Mouse (Mus musculus): ENCODE measurements around the gene Morc2a. TPM values are rescaled to one million over a fixed set of nuclear protein-coding genes. Genes with fewer than 3 reads are reported as not detected.

The Morc2a gene
- polyA plus RNA-seq, 1 experiment from 2014 or later: 18.1 TPM

DNA sequence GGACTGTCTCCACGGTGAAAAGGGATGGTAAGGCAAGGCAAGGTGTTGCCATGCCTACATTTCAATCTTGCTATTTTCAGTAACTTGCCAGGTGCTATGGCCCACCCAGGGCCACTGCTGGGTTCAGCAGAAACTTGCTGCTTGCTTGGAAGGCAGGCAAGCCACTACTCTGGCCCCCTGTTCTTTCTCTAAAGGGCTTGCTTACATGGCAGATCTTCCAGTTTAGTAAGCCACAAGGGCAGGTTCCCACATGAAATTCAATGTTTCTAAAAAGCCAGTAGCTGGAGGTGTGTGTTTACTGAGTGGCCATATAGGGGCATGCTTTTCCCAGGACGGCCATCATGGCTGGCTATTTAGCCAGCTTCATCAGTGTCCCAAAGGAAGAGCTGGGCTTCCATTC is 42.8 kb downstream of the Morc2a start:
- Histone ChIP-seq H3K27ac (ENCODE audit: low read length) (no peak overlapping the region), H3K4me1 (ENCODE audit: control insufficient read depth, insufficient read depth, low read length) (no peaks in the 10 kb centered on the region), H3K9ac (ENCODE audit: low read length) (no peak overlapping the region), H3K27me3 (ENCODE audit: control insufficient read depth, insufficient read depth, low read length) (no peaks in the 10 kb centered on the region), H3K4me3 (ENCODE audit: low read length) (no peak overlapping the region), H3K9me3 (replicated peaks; ENCODE audit: control insufficient read depth, low read length) (no peaks in the 10 kb centered on the region), H3K36me3 (ENCODE audit: control insufficient read depth, insufficient read depth) (peaks cover 45% of the 10 kb centered on the region), H3K4me2 (ENCODE audit: low read depth, low read length) (no peak overlapping the region)
- WGBS: 86% methylated on average over 2 of the region's 2 CpGs
- no peak for ATAC-seq (replicated peaks; ENCODE audit: extremely low read depth, insufficient read depth, low FRiP score)

DNA sequence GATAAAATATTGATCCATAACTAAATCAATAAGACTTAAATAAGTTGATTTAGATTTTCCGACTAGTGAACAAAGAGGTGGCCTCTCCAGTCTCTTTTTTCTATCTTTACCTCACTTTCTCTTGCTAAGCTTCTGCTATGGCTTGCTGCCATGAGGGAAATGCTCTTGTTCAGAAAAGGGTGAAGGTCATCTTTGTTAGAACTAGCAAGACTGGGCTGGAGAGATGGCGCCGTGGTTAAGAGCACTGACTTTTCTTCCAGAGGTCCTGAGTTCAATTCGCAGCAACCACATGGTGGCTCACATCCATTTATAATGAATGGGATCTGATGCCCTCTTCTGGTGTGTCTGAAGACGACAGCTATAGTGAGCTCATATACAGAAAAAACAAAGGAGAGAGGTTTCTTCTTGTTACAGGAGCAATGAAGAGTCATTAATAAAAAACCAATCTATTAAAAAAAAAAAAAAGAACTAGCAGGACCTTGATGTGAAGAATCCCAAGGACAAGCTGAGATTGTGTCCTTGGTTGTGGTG is 47.2 kb downstream of the Morc2a start:
- H3K36me3 ChIP-seq (ENCODE audit: control insufficient read depth, insufficient read depth): peaks cover 8% of the 10 kb centered on the region; the same call in 1 of the 2 replicates
- no peaks in the 10 kb centered on the region for H3K27me3 ChIP-seq (ENCODE audit: control insufficient read depth, insufficient read depth, low read length)
- H3K27ac ChIP-seq (ENCODE audit: low read length): no peak overlapping the region
- no peak overlapping the region for H3K4me3 ChIP-seq (ENCODE audit: low read length)
- 78% methylated on average over 5 of the region's 5 CpGs for WGBS
- no peak overlapping the region for H3K4me2 ChIP-seq (ENCODE audit: low read depth, low read length)
- no peak overlapping the region for H3K9ac ChIP-seq (ENCODE audit: low read length)
- H3K9me3 ChIP-seq (replicated peaks; ENCODE audit: control insufficient read depth, low read length): no peaks in the 10 kb centered on the region
- H3K4me1 ChIP-seq (ENCODE audit: control insufficient read depth, insufficient read depth, low read length): no peaks in the 10 kb centered on the region
- ATAC-seq (replicated peaks; ENCODE audit: extremely low read depth, insufficient read depth, low FRiP score): no peak

DNA sequence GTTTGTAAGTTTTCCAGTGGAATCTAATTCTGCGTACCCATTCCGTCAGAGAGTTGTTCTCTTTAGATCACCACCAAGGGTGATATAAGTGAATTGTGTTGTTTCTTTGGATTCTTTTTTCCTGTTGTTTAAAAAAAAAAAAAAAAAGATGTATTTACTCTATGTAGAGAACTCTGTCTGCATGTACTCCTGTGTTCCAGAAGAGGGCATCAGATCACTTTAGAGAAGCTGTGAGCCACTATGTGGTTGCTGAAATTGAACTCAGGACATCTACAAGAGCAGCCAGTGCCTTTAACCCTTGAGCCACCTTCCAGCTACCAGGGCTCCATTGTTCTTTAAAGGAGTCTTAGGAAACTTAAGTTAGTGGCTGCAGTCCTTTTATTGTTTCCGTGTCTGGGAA is 48.5 kb downstream of the Morc2a start:
- Histone ChIP-seq H3K4me2 (ENCODE audit: low read depth, low read length) (no peak overlapping the region), H3K27me3 (ENCODE audit: control insufficient read depth, insufficient read depth, low read length) (no peaks in the 10 kb centered on the region), H3K4me1 (ENCODE audit: control insufficient read depth, insufficient read depth, low read length) (no peaks in the 10 kb centered on the region), H3K4me3 (ENCODE audit: low read length) (no peak overlapping the region), H3K9me3 (replicated peaks; ENCODE audit: control insufficient read depth, low read length) (no peaks in the 10 kb centered on the region), H3K36me3 (ENCODE audit: control insufficient read depth, insufficient read depth) (peaks cover 2% of the 10 kb centered on the region; the same call in 1 of the 2 replicates), H3K9ac (ENCODE audit: low read length) (no peak overlapping the region), H3K27ac (ENCODE audit: low read length) (no peak overlapping the region)
- 80% methylated on average over 3 of the region's 3 CpGs for WGBS
- no peak for ATAC-seq (replicated peaks; ENCODE audit: extremely low read depth, insufficient read depth, low FRiP score)

DNA sequence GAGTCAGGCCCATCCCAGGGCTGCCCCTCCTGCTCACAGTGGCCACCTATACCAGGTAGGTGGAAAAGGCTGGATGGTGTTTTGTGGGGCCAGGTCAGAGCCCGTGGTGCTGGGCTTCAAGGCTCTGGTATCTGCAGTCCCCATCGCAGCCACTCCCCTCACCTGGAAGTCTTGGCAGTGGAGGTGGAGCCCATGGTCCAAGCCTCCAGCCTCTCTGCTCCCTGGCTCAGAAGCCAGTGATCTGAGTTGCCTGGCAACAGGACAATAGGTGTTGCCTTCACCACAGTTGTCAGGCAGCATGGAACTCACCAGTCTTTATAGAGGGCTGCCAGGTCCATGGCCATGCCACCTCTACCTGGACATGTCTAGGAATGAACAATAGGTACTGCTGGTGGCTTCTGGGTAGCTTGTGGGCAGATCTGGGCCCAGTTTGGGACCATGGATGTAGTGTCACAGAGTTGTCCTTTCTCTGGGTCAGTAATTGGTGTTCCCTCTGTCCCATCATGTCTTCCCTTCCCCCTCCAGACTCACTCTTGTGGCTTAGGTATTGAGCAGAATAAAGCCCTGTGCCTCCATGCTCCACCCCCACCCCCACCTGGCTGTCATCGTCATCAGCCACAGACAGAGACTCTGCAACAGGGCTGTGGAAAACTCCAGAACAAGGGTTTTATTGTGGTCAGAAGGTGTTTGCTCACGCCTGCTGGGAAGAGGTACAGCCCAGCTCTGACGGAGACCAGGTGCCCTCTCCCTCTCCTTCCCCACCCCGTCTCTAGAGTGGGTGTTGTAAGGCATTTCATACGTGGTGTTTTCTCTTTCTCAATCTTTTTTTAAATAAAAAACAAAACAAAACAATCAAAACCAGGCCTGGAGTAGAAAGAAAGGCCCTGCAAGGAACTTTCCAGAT is 54.4 kb downstream of the Morc2a start:
- 72% methylated on average over 7 of the region's 7 CpGs for WGBS
- no peak for ATAC-seq (replicated peaks; ENCODE audit: extremely low read depth, insufficient read depth, low FRiP score)
- Histone ChIP-seq H3K4me1 (ENCODE audit: control insufficient read depth, insufficient read depth, low read length) (no peaks in the 10 kb centered on the region), H3K9ac (ENCODE audit: low read length) (no peak overlapping the region), H3K4me2 (ENCODE audit: low read depth, low read length) (no peak overlapping the region), H3K27me3 (ENCODE audit: control insufficient read depth, insufficient read depth, low read length) (0 out of 2 replicates have a peak, but pooled peaks cover 3% of the 10 kb centered on the region), H3K4me3 (ENCODE audit: low read length) (no peak overlapping the region), H3K9me3 (replicated peaks; ENCODE audit: control insufficient read depth, low read length) (no peaks in the 10 kb centered on the region), H3K36me3 (ENCODE audit: control insufficient read depth, insufficient read depth) (no peaks in the 10 kb centered on the region; the same call in 1 of the 2 replicates), H3K27ac (ENCODE audit: low read length) (no peak overlapping the region)

DNA sequence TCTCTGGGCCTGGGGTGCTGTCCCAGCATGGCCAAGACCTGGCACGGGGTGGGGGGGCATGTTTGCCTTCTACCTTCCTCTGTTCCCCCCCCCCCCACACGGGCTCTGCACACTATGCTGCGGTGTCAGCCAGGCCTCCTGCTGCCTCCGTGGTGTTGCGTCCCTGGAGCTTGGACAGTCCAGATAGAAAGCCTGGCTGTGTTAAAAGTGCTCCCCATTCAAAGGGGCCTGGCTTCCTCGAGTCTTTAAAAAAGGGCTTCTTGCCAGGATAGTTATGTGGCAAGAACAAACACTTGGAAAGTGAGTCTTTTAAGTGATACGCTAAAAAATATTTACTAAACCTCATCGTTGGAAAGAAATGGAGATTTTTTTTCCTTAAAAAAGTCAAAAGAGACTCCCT is 55.4 kb downstream of the Morc2a start:
- WGBS: 58% methylated on average over 8 of the region's 8 CpGs
- no peak overlapping the region for H3K9ac ChIP-seq (ENCODE audit: low read length)
- no peaks in the 10 kb centered on the region for H3K4me1 ChIP-seq (ENCODE audit: control insufficient read depth, insufficient read depth, low read length)
- H3K4me3 ChIP-seq (ENCODE audit: low read length): no peak overlapping the region
- no peak overlapping the region for H3K27ac ChIP-seq (ENCODE audit: low read length)
- H3K4me2 ChIP-seq (ENCODE audit: low read depth, low read length): no peak overlapping the region
- H3K27me3 ChIP-seq (ENCODE audit: control insufficient read depth, insufficient read depth, low read length): 0 out of 2 replicates have a peak, but pooled peaks cover 3% of the 10 kb centered on the region
- no peak for ATAC-seq (replicated peaks; ENCODE audit: extremely low read depth, insufficient read depth, low FRiP score)
- no peaks in the 10 kb centered on the region; the same call in 1 of the 2 replicates for H3K36me3 ChIP-seq (ENCODE audit: control insufficient read depth, insufficient read depth)
- no peaks in the 10 kb centered on the region for H3K9me3 ChIP-seq (replicated peaks; ENCODE audit: control insufficient read depth, low read length)

DNA sequence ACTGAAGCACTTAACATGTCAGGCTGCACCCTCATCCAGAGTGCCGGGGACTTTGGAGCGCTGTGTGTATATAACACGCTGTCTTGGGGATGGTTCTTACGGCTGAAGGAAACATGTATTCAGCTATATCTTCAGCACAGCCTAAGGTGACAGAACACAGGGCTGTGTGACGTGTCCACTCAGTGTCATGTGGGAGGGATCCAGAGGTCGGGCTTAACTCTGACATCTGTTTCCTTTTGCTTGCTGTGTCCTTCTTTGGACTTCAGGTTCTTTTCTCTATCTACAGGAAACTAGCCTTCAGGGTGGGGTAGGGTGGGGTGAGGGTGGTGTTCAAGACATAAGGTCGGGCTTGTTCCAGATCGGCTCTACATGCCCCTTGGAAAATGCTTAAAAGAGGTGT is 58.1 kb downstream of the Morc2a start:
- H3K4me1 ChIP-seq (ENCODE audit: control insufficient read depth, insufficient read depth, low read length): no peaks in the 10 kb centered on the region
- H3K9me3 ChIP-seq (replicated peaks; ENCODE audit: control insufficient read depth, low read length): no peaks in the 10 kb centered on the region
- WGBS: 61% methylated on average over 8 of the region's 8 CpGs
- H3K4me3 ChIP-seq (ENCODE audit: low read length): no peak overlapping the region
- no peak overlapping the region for H3K9ac ChIP-seq (ENCODE audit: low read length)
- H3K36me3 ChIP-seq (ENCODE audit: control insufficient read depth, insufficient read depth): no peaks in the 10 kb centered on the region
- H3K27ac ChIP-seq (ENCODE audit: low read length): no peak overlapping the region
- ATAC-seq (replicated peaks; ENCODE audit: extremely low read depth, insufficient read depth, low FRiP score): no peak
- H3K27me3 ChIP-seq (ENCODE audit: control insufficient read depth, insufficient read depth, low read length): 0 out of 2 replicates have a peak, but pooled peaks cover 3% of the 10 kb centered on the region
- no peak overlapping the region for H3K4me2 ChIP-seq (ENCODE audit: low read depth, low read length)

DNA sequence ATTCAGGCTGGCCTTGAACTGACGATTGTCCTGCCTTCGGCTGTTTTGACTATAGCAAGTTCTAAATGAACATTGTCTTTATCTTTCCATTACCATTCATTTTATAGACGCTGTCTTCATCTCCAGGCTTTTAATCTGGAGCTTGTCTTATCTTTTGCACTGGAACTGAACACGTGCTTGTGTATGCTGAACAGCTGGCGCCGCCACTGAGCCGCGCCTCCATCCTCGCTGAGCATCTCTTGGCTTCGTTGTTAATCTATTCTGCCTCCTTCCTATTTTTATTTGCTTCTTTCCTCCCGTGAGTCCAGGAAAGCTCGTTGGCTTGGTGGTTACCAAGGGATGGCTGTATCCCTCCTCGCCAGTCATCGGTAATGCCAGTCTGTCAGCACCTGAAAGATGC is 61.2 kb downstream of the Morc2a start:
- H3K36me3 ChIP-seq (ENCODE audit: control insufficient read depth, insufficient read depth): no peaks in the 10 kb centered on the region
- 0 out of 2 replicates have a peak, but pooled peaks cover 3% of the 10 kb centered on the region for H3K27me3 ChIP-seq (ENCODE audit: control insufficient read depth, insufficient read depth, low read length)
- no peak overlapping the region for H3K9ac ChIP-seq (ENCODE audit: low read length)
- H3K9me3 ChIP-seq (replicated peaks; ENCODE audit: control insufficient read depth, low read length): no peaks in the 10 kb centered on the region
- H3K27ac ChIP-seq (ENCODE audit: low read length): no peak overlapping the region
- no peak for ATAC-seq (replicated peaks; ENCODE audit: extremely low read depth, insufficient read depth, low FRiP score)
- WGBS: 59% methylated on average over 14 of the region's 14 CpGs
- no peaks in the 10 kb centered on the region for H3K4me1 ChIP-seq (ENCODE audit: control insufficient read depth, insufficient read depth, low read length)
- no peak overlapping the region for H3K4me3 ChIP-seq (ENCODE audit: low read length)
- H3K4me2 ChIP-seq (ENCODE audit: low read depth, low read length): no peak overlapping the region

DNA sequence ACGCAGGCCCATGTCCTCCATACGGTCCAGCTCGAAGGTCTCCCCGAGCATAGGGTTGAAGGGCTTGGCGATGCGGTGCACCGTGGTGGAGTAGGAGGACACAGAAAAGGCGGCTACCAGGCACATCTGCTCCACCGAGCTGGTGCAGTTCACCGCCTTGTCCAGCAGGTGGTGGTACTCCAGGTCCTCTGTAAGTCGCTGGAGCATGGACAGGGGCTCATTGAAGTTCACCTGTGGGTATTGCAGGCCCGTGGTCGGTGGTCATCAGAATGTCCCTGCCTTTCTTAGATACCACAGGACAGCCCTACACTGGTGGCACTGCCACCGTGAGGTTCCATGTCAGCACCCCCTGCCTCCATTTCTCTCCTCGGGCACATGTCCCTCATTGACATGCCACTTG is 65.5 kb downstream of the Morc2a start:
- H3K4me3 ChIP-seq (ENCODE audit: low read length): no peak overlapping the region
- H3K27me3 ChIP-seq (ENCODE audit: control insufficient read depth, insufficient read depth, low read length): no peaks in the 10 kb centered on the region
- H3K9ac ChIP-seq (ENCODE audit: low read length): no peak overlapping the region
- ATAC-seq (replicated peaks; ENCODE audit: extremely low read depth, insufficient read depth, low FRiP score): no peak
- no peaks in the 10 kb centered on the region for H3K4me1 ChIP-seq (ENCODE audit: control insufficient read depth, insufficient read depth, low read length)
- no peaks in the 10 kb centered on the region for H3K9me3 ChIP-seq (replicated peaks; ENCODE audit: control insufficient read depth, low read length)
- no peak overlapping the region for H3K4me2 ChIP-seq (ENCODE audit: low read depth, low read length)
- 30% methylated on average over 15 of the region's 15 CpGs for WGBS
- H3K36me3 ChIP-seq (ENCODE audit: control insufficient read depth, insufficient read depth): no peaks in the 10 kb centered on the region
- no peak overlapping the region for H3K27ac ChIP-seq (ENCODE audit: low read length)

DNA sequence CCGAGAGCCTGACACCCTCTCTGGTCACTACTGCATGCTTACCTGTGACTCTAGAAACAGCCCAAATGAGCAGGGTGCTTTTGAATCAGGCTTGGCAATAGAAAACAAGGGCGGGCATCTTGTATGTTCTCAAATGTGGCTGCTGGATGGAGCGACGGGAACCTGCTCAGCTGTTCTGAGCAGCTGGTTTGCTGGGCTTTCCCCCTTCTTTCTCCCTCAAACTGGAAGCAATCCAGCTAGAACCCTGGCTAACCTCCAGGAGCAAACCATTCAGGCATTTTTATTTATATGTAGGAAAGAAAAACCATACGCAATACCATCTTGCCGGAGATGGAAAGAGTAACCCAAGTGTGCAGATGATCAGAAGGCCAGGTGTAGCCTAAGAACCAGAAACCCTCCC is 67.7 kb downstream of the Morc2a start:
- H3K9ac ChIP-seq (ENCODE audit: low read length): no peak overlapping the region
- H3K4me2 ChIP-seq (ENCODE audit: low read depth, low read length): no peak overlapping the region
- no peak for ATAC-seq (replicated peaks; ENCODE audit: extremely low read depth, insufficient read depth, low FRiP score)
- H3K27me3 ChIP-seq (ENCODE audit: control insufficient read depth, insufficient read depth, low read length): no peaks in the 10 kb centered on the region
- 74% methylated on average over 6 of the region's 6 CpGs for WGBS
- H3K36me3 ChIP-seq (ENCODE audit: control insufficient read depth, insufficient read depth): no peaks in the 10 kb centered on the region
- no peak overlapping the region for H3K4me3 ChIP-seq (ENCODE audit: low read length)
- no peaks in the 10 kb centered on the region for H3K9me3 ChIP-seq (replicated peaks; ENCODE audit: control insufficient read depth, low read length)
- no peak overlapping the region for H3K27ac ChIP-seq (ENCODE audit: low read length)
- no peaks in the 10 kb centered on the region for H3K4me1 ChIP-seq (ENCODE audit: control insufficient read depth, insufficient read depth, low read length)
